Mouse (Mus musculus) fat pad, adult 2 months (tissue): Measurements from ENCODE around the gene Specc1.

Experiments used
- DNase-seq: peaks from one replicate; pipeline ENCODE4 v3.0.0-alpha.2; 2011; ENCODE audit warnings: low read depth, low spot score; ENCODE audit errors: extremely low read depth

The Specc1 gene

GRCm38 (mm10) chr11:61967034-61967433 lies 10.5 kb downstream of the Specc1 start:
- DNase-seq: no peak

- DNase-seq: no peak
Measured at GRCm38 (mm10) chr11:61968875-61969274, 12.3 kb downstream of the Specc1 start.

GRCm38 (mm10) chr11:61970901-61971300 lies 14.3 kb downstream of the Specc1 start:
- no peak for DNase-seq

- DNase-seq: no peak
Measured at GRCm38 (mm10) chr11:61971441-61972221, 15.1 kb downstream of the Specc1 start.

- DNase-seq: no peak
Measured at GRCm38 (mm10) chr11:61974106-61974707, 17.6 kb downstream of the Specc1 start.

GRCm38 (mm10) chr11:61975783-61976182 lies 19.2 kb downstream of the Specc1 start:
- no peak for DNase-seq

- DNase-seq: no peak
Measured at GRCm38 (mm10) chr11:61981285-61981684, 24.7 kb downstream of the Specc1 start.

- DNase-seq: no peak
Measured at GRCm38 (mm10) chr11:61982828-61983227, 26.3 kb downstream of the Specc1 start.

- no peak for DNase-seq
Measured at GRCm38 (mm10) chr11:61986939-61987338, 30.4 kb downstream of the Specc1 start.

- no peak for DNase-seq
Measured at GRCm38 (mm10) chr11:61989647-61990046, 33.1 kb downstream of the Specc1 start.

- no peak for DNase-seq
Measured at GRCm38 (mm10) chr11:61991576-61991975, 35.0 kb downstream of the Specc1 start.

- DNase-seq: no peak
Measured at GRCm38 (mm10) chr11:61992671-61993285, 36.2 kb downstream of the Specc1 start.

- DNase-seq: no peak
Measured at GRCm38 (mm10) chr11:61999501-61999900, 42.9 kb downstream of the Specc1 start.

GRCm38 (mm10) chr11:62000099-62000498 lies 43.5 kb downstream of the Specc1 start:
- no peak for DNase-seq

GRCm38 (mm10) chr11:62001977-62002376 lies 45.4 kb downstream of the Specc1 start:
- DNase-seq: no peak

GRCm38 (mm10) chr11:62004881-62005240 lies 48.3 kb downstream of the Specc1 start:
- DNase-seq: no peak

- no peak for DNase-seq
Measured at GRCm38 (mm10) chr11:62005241-62005910, 48.8 kb downstream of the Specc1 start.

- no peak for DNase-seq
Measured at GRCm38 (mm10) chr11:62005911-62006260, 49.3 kb downstream of the Specc1 start.

GRCm38 (mm10) chr11:62006680-62007079 lies 50.1 kb downstream of the Specc1 start:
- DNase-seq: no peak

GRCm38 (mm10) chr11:62007984-62008383 lies 51.4 kb downstream of the Specc1 start:
- DNase-seq: no peak

- DNase-seq: no peak
Measured at GRCm38 (mm10) chr11:62010625-62011231, 54.2 kb downstream of the Specc1 start.
